In the genomic region with DNA sequence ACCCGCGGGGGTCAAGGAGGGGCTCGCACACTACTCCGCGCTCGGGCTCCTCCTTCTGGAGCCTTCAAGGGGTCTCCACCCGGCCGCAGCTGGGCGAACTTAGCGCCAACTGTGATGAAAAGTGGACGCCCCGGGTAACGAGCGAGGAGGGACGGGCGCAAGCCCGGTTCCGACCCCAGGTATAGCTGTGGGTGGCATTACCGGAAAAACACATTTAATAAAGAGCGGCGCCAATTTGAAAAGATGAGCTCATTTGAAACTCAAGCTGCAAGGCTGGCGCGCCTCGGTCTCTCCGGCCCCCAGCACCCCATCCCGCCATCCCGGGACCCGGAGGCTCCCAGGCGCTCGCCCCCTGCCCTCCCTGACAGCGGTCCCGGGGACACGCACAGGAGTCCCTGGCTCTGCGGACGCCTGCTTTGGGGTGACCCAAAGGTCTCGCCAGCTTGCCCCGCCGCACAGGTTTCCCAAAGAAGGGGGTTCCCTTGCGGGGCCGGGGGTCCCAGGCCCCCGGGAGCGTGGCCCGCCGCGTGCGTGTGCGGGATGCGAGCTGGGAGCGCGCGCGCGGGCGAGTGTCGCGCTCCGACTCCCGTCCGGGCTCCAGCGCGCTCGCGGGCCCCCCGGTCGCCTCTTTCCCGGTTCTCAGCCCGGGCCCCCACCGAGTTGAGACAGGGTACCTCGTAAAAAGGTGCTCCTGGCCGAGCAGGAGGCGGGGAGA, we compare ENCODE assay signal across 7 mouse cellular contexts. TPM values are rescaled to one million over a fixed set of nuclear protein-coding genes. Genes with fewer than 3 reads are reported as not detected.
DNase-seq lines count a peak whose midpoint lies in the region; ATAC-seq and TF ChIP-seq lines count a peak whose summit lies in the region.

No protein-coding gene starts in this region.

- H3K4me3 ChIP-seq in brown adipose tissue, adult 24 weeks (ENCODE audit: insufficient read depth, low read depth, low read length): peak overlapping the region; percentile 90
- peak overlapping the region; percentile 95 for H3K4me3 ChIP-seq in heart, embryonic 11.5 days (ENCODE audit: low read depth, low read length)
- H3K4me3 ChIP-seq in midbrain, postnatal 0 days (ENCODE audit: low read depth, low read length): peak overlapping the region; percentile 69

- H3K9ac ChIP-seq in heart, embryonic 11.5 days (ENCODE audit: low read depth, low read length): peak overlapping the region; percentile 99
- H3K9ac ChIP-seq in midbrain, postnatal 0 days (replicated peaks; ENCODE audit: low read length, poor library complexity, severe bottlenecking): peak overlapping the region; percentile 60

- H3K27ac ChIP-seq in brown adipose tissue, adult 24 weeks (replicated peaks; ENCODE audit: low read depth, low read length): no peak overlapping the region
- H3K27ac ChIP-seq in heart, embryonic 11.5 days (ENCODE audit: low read depth, low read length): peak overlapping the region; percentile 90
- no peak overlapping the region for H3K27ac ChIP-seq in midbrain, postnatal 0 days (ENCODE audit: low read depth, low read length)

- no peak for TF ChIP-seq CTCF in midbrain, postnatal 0 days (IDR thresholded peaks at IDR 0.05)

- no peak for ATAC-seq in heart, embryonic 11.5 days (replicated peaks; ENCODE audit: insufficient number of reproducible peaks, low FRiP score, low TSS enrichment)
- no peak for ATAC-seq in midbrain, postnatal 0 days (ENCODE audit: low FRiP score)

- under 1% methylated on average over 71 of the region's 71 CpGs for WGBS in heart, embryonic 11.5 days (ENCODE audit: insufficient replicate concordance)
- WGBS in midbrain, postnatal 0 days: under 1% methylated on average over 69 of the region's 71 CpGs

- H3K9me3 ChIP-seq in heart, embryonic 11.5 days (replicated peaks; ENCODE audit: control insufficient read depth, low read length): no peaks in the 10 kb centered on the region
- no peaks in the 10 kb centered on the region for H3K9me3 ChIP-seq in midbrain, postnatal 0 days (ENCODE audit: low read length)

- H3K4me2 ChIP-seq in heart, embryonic 11.5 days: peak overlapping the region; percentile 83
- peak overlapping the region; percentile 99 for H3K4me2 ChIP-seq in midbrain, postnatal 0 days (ENCODE audit: low read depth, low read length, poor library complexity, severe bottlenecking)

- DNase-seq in right cerebral cortex, postnatal 14 days: peak; percentile 16
- DNase-seq in right cerebral cortex, adult 2 months (ENCODE audit: low spot score in 2 of 2): no peak
- DNase-seq in kidney, postnatal 4 days: peak; percentile 66 to 74
- DNase-seq in midbrain, postnatal 0 days (ENCODE audit: low spot score): peak; percentile 22
- no peak for DNase-seq in natural killer cell, adult 2 months (ENCODE audit: low spot score in 2 of 2)

- H3K27me3 ChIP-seq in heart, embryonic 11.5 days (ENCODE audit: control insufficient read depth, insufficient read depth, low read length): no peaks in the 10 kb centered on the region
- no peaks in the 10 kb centered on the region for H3K27me3 ChIP-seq in midbrain, postnatal 0 days (ENCODE audit: insufficient read depth, low read length)

- no peaks in the 10 kb centered on the region for H3K36me3 ChIP-seq in heart, embryonic 11.5 days (ENCODE audit: control insufficient read depth, insufficient read depth, low read length)
- no peaks in the 10 kb centered on the region for H3K36me3 ChIP-seq in midbrain, postnatal 0 days (ENCODE audit: insufficient read depth, low read length)

- no peaks in the 10 kb centered on the region for H3K4me1 ChIP-seq in brown adipose tissue, adult 24 weeks (ENCODE audit: control insufficient read depth, insufficient read depth, insufficient read length, low read length)
- peaks cover 6% of the 10 kb centered on the region for H3K4me1 ChIP-seq in heart, embryonic 11.5 days (ENCODE audit: control insufficient read depth, insufficient read depth, low read length)
- peaks cover 6% of the 10 kb centered on the region; the same call in 1 of the 2 replicates for H3K4me1 ChIP-seq in midbrain, postnatal 0 days (ENCODE audit: insufficient read depth, low read length)

RNA-seq across cellular contexts. Expression of a gene that starts 1.6 kb away (rescaled TPM):
- 1.9 and 3.5 TPM in 2 replicates for polyA plus RNA-seq in brown adipose tissue, adult 24 weeks (2012; ENCODE audit: insufficient read depth, insufficient read length, missing spikeins)
- polyA plus RNA-seq in heart, embryonic 11.5 days (2014; fragmentation: Nextera tagmentation; extraction: Ambion mirVana): 102 and 108 TPM in 2 replicates
- total RNA-seq in midbrain, postnatal 0 days (2014; rRNA removed): 7.7 and 8.7 TPM in 2 replicates
- polyA plus RNA-seq in midbrain, postnatal 0 days (2015; fragmentation: Nextera tagmentation; extraction: Ambion mirVana): 4.4 and 5.5 TPM in 2 replicates

Comparison
In these comparisons a context has a peak if more than half of its experiments do, and no peak if none do; other contexts are left out.
1. DNase-seq: peak in right cerebral cortex, postnatal 14 days (single experiment), kidney, postnatal 4 days (2 of 2) and midbrain, postnatal 0 days (single experiment); none in right cerebral cortex, adult 2 months (0 of 2) and natural killer cell, adult 2 months (0 of 2).
2. RNA of a gene that starts 1.6 kb away (polyA plus RNA-seq): 102 to 108 TPM in heart, embryonic 11.5 days; 4.4 to 5.5 TPM in midbrain, postnatal 0 days and 1.9 to 3.5 TPM in brown adipose tissue, adult 24 weeks; every median in the first group is over 10 times any median in the second.
3. Peak in every context shown above with its lines, with median percentiles within 50 percentile points of each other: H3K4me3 ChIP-seq.